Mouse (Mus musculus) ES-E14 (cell line): ENCODE measurements around the gene Pcna. TPM values are rescaled to one million over a fixed set of nuclear protein-coding genes. Genes with fewer than 3 reads are reported as not detected.
"Not testable (repeated sequence)": the region's sequence is repeated elsewhere in the genome, so short reads cannot be mapped to it uniquely, and the experiment has no call there.

ENCODE experiments used
- DNase-seq: peaks from one replicate; pipeline ENCODE4 v3.0.0-alpha.2; 2013; ENCODE audit warnings: low read depth, low spot score
- H3K27ac ChIP-seq: 2 replicates; pipeline ENCODE4 v1.5.1; 2012; ENCODE audit warnings: low read depth, mild to moderate bottlenecking, low read length, moderate library complexity, mixed read lengths; ENCODE audit not compliant: poor library complexity, insufficient read depth, severe bottlenecking
- H3K36me3 ChIP-seq: 2 replicates; pipeline ENCODE4 v1.6.1; 2012; ENCODE audit warnings: mild to moderate bottlenecking, low read length, moderate library complexity, mixed read lengths; ENCODE audit not compliant: control insufficient read depth, poor library complexity, insufficient read depth, severe bottlenecking
- H3K4me1 ChIP-seq, 2 experiments: fragments of 150-350 bp in 1 of 2; sonication (generic) in 1 of 2; 2 replicates each; pipeline ENCODE4 v1.6.1; 2012; ENCODE audit warnings: low read length in 2 of 2, mild to moderate bottlenecking in 1 of 2, mixed read lengths in 1 of 2; ENCODE audit not compliant: control insufficient read depth in 2 of 2, insufficient read depth in 2 of 2, poor library complexity in 1 of 2
- H3K4me3 ChIP-seq, 2 experiments: fragments of 150-350 bp in 1 of 2; sonication (generic) in 1 of 2; 2 replicates each; pipeline ENCODE4 v1.5.1; 2012; ENCODE audit warnings: low read length in 2 of 2, low read depth in 1 of 2, mild to moderate bottlenecking in 1 of 2, mixed read lengths in 1 of 2; ENCODE audit not compliant: insufficient read depth in 1 of 2, poor library complexity in 1 of 2, severe bottlenecking in 1 of 2
- H3K9ac ChIP-seq: 2 replicates; pipeline ENCODE4 v1.6.1; 2012; ENCODE audit warnings: low read depth, mild to moderate bottlenecking, low read length, mixed read lengths; ENCODE audit not compliant: poor library complexity, insufficient read depth, severe bottlenecking
- H3K9me3 ChIP-seq: fragments of 150-350 bp; sonication (generic); 2 replicates; pipeline ENCODE4 v1.6.1; 2012; ENCODE audit warnings: low read depth, mild to moderate bottlenecking, low read length; ENCODE audit not compliant: control insufficient read depth, insufficient read depth
- CHD2 ChIP-seq: IDR thresholded peaks from 2 replicates; pipeline ENCODE4 v1.6.1; 2014; ENCODE audit warnings: mild to moderate bottlenecking, low read depth, low read length, inconsistent platforms
- HCFC1 ChIP-seq: IDR thresholded peaks from 2 replicates; pipeline ENCODE4 v1.6.1; 2012; ENCODE audit warnings: low read length, inconsistent platforms, borderline replicate concordance; ENCODE audit not compliant: insufficient read depth
- MAFK ChIP-seq: IDR thresholded peaks from 2 replicates; pipeline ENCODE4 v1.6.1; 2014; ENCODE audit warnings: mild to moderate bottlenecking, low read depth, low read length, inconsistent platforms; ENCODE audit not compliant: insufficient read depth
- ZC3H11A ChIP-seq: IDR thresholded peaks from 2 replicates; pipeline ENCODE4 v1.6.1; 2012; ENCODE audit warnings: low read depth, mild to moderate bottlenecking, inconsistent platforms, low read length, borderline replicate concordance
- ZNF384 ChIP-seq: IDR thresholded peaks from 2 replicates; pipeline ENCODE4 v1.6.1; 2012; ENCODE audit warnings: low read depth, low read length, inconsistent platforms
- in situ Hi-C, 2 experiments: fragments of 600-800 bp; cut with MboI; formaldehyde crosslinking; loops; one replicate each; pipeline ENCODE4 v1.15.1; 2025; ENCODE audit warnings: low sequenced_read_pairs in 2 of 2, inconsistent platforms in 1 of 2; ENCODE audit not compliant: unreplicated experiment in 2 of 2
- total RNA-seq: library from RNA; depleted of rRNA; stranded (reverse); fragments of 300-350 nt; gene quantifications from 2 replicates; pipeline ENCODE4 v1.2.3, GENCODE M21; 2012

The Pcna gene
- total RNA-seq, 1 experiment: 370 TPM

- Histone ChIP-seq H3K4me1 (peaks cover 2 to 18% of the 10 kb centered on the region in 2 experiments; a peak in 2 of 4 replicates), H3K4me3 (no peak overlapping the region), H3K9me3 (no peaks in the 10 kb centered on the region), H3K9ac (no peak overlapping the region; the same call in 1 of the 2 replicates), H3K27ac (no peak overlapping the region), H3K36me3 (peaks cover 41% of the 10 kb centered on the region)
- no peak for DNase-seq
- TF ChIP-seq CHD2 (no peak), HCFC1 (no peak), ZC3H11A (no peak), MAFK (no peak), ZNF384 (no peak)
- in situ Hi-C loops: no loop called here
These were observed 39.0 kb upstream of the Pcna start for GRCm38 (mm10) chr2:132292083-132292482.

GRCm38 (mm10) chr2:132291265-132291664 is 38.2 kb upstream of the Pcna start:
- TF ChIP-seq ZC3H11A: no peak
- TF ChIP-seq HCFC1: no peak
- no peak for TF ChIP-seq CHD2
- TF ChIP-seq ZNF384: no peak
- TF ChIP-seq MAFK: no peak
- H3K9me3 ChIP-seq: no peaks in the 10 kb centered on the region
- DNase-seq: no peak
- no peak overlapping the region for H3K27ac ChIP-seq
- no peak overlapping the region for H3K4me3 ChIP-seq
- H3K36me3 ChIP-seq: peaks cover 35% of the 10 kb centered on the region
- H3K9ac ChIP-seq: peak overlapping the region; percentile 28; the same call in 1 of the 2 replicates
- H3K4me1 ChIP-seq: peaks cover 2 to 18% of the 10 kb centered on the region in 2 experiments; a peak in 2 of 4 replicates
- in situ Hi-C loops: no loop called here

GRCm38 (mm10) chr2:132290808-132291207 is 37.7 kb upstream of the Pcna start:
- Histone ChIP-seq H3K9ac (peak overlapping the region; percentile 26; the same call in 1 of the 2 replicates), H3K4me3 (no peak overlapping the region), H3K36me3 (peaks cover 31% of the 10 kb centered on the region), H3K27ac (no peak overlapping the region), H3K9me3 (no peaks in the 10 kb centered on the region), H3K4me1 (peaks cover 2 to 18% of the 10 kb centered on the region in 2 experiments; a peak in 2 of 4 replicates)
- in situ Hi-C loops: no loop called here
- TF ChIP-seq MAFK: no peak
- TF ChIP-seq HCFC1: no peak
- TF ChIP-seq CHD2: no peak
- TF ChIP-seq ZC3H11A: no peak
- TF ChIP-seq ZNF384: no peak
- DNase-seq: no peak

- in situ Hi-C loops, H3K4me3 ChIP-seq, H3K27ac ChIP-seq, H3K9me3 ChIP-seq, H3K9ac ChIP-seq, DNase-seq: not testable (repeated sequence)
- Histone ChIP-seq H3K36me3 (peaks cover 15% of the 10 kb centered on the region), H3K4me1 (peaks cover 5 to 22% of the 10 kb centered on the region in 2 experiments; a peak in 2 of 4 replicates)
These were observed 36.1 kb upstream of the Pcna start for GRCm38 (mm10) chr2:132289213-132289612.

DNA sequence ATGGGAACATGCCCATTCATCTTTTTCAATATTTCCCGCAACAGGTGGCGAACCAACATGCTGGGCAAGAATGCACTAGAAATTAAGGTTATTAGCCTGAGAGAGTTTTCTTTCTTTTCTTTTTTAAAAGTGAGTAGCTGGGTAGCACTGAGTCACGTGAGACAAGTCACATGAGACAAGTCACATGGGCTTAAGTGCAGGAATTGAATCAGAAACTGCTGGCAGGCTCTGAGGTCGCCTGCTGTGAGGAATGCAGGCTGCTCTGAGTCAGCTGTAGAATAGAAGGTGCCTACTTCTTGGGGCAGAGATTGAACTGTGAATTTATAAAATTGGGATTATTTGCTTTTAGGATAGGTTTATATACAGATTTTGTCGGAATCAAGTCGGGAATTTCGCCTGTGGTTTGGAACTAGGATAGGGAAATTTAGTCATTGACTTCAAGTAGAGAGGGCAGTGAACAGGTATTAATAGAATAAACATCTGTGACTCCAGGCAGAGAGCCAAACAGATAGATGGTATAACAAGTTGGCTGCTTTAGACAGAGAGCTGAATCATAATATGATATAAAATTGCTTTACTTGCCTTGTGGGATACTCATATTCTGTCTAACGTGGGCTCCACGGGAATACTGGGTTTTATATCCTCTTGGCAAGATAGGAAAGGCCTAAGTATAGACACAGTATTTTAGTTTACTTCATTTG is 33.4 kb upstream of the Pcna start:
- H3K4me1 ChIP-seq: peaks cover 7 to 17% of the 10 kb centered on the region in 2 experiments
- DNase-seq: peak; percentile 84

GRCm38 (mm10) chr2:132285722-132286121 is 32.6 kb upstream of the Pcna start:
- DNase-seq, in situ Hi-C loops, H3K9ac ChIP-seq, H3K9me3 ChIP-seq, H3K4me3 ChIP-seq, H3K36me3 ChIP-seq: not testable (repeated sequence)
- Histone ChIP-seq H3K27ac (peak overlapping the region; percentile 68), H3K4me1 (peaks cover 9 to 15% of the 10 kb centered on the region in 2 experiments)

More for the DNA sequence above, 33.4 kb upstream of the Pcna start:
- peak overlapping the region; percentile 65 for H3K27ac ChIP-seq
- in situ Hi-C loops: no loop called here
- H3K9ac ChIP-seq: peak overlapping the region; percentile 73
- H3K36me3 ChIP-seq: no peaks in the 10 kb centered on the region
- 0 out of 2 replicates have a peak, but pooled peaks have one; percentile 2 for TF ChIP-seq MAFK
- TF ChIP-seq HCFC1: no peak
- H3K4me3 ChIP-seq: peak overlapping the region in 1 of 2 experiments; percentile 52; a peak in 2 of 4 replicates
- H3K9me3 ChIP-seq: no peaks in the 10 kb centered on the region
